Mouse (Mus musculus) E14TG2a.4 (cell line): ENCODE measurements around the gene Exosc7.

Experiments
- H3K27me3 ChIP-seq: 2 replicates; pipeline ENCODE4 v1.6.1; 2014; ENCODE audit warnings: low read length, control low read depth; ENCODE audit not compliant: insufficient read depth
- H3K36me3 ChIP-seq: 2 replicates; pipeline ENCODE4 v1.6.1; 2014; ENCODE audit warnings: low read length, control low read depth; ENCODE audit not compliant: insufficient read depth
- H3K4me1 ChIP-seq: replicated peaks from 2 replicates; pipeline ENCODE4 v1.6.1; 2014; ENCODE audit warnings: low read depth, low read length, control low read depth
- H3K4me3 ChIP-seq: replicated peaks from 2 replicates; pipeline ENCODE4 v1.5.1; 2014; ENCODE audit warnings: mild to moderate bottlenecking, low read length
- H3K9me3 ChIP-seq: 2 replicates; pipeline ENCODE4 v1.6.1; 2014; ENCODE audit warnings: low read length, control low read depth
- CTCF ChIP-seq: conservative IDR thresholded peaks from 2 replicates; pipeline ENCODE4 v1.5.1; 2014; ENCODE audit warnings: low read length
- NANOG ChIP-seq: IDR thresholded peaks from 2 replicates; pipeline ENCODE4 v1.6.1; 2014; ENCODE audit warnings: borderline replicate concordance, low read length, mixed read lengths
- POU5F1 ChIP-seq: IDR thresholded peaks from 2 replicates; pipeline ENCODE4 v1.6.1; 2014; ENCODE audit warnings: low read length, borderline replicate concordance

The Exosc7 gene

DNA sequence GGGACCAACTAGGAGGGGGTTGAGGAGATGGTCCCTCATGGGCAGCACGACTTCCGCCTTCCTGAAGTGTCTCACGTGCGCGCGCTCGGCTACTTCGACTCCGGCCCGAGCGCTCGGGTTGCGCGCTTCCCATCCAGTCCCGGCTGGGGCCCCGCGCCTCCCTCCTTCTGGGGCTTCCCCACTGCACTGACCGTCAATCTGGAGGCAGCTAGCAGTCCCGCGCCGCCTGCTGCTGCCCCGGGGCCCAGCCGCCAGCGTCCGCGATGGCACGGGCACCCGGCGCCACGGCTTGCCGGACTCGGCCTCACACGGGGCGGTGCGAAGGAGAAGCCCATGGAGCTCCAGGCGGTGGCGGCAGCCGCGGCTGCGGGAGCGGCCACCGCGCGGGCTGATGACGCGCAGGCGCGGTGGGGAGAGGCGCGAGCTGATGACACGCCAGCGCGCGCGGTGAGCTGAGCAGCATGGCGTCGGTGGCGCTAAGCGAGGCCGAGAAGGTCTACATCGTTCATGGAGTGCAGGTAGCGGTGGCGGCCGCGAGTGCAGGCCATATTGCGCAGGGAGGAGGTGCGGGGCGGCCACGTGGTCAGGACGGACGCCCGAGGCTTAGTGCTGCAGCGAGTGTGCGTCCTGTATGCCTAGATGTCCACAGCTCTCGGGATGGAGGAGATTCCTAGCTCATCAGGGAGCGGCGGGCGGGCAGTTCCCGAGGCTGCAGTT is at the start of gene Exosc7, which contains the start of gene Zdhhc3:
Exosc7 (plus strand) TSS at position 411 of the 717 bp plus-strand sequence.
Zdhhc3 (minus strand) TSS at position 401 of the 717 bp plus-strand sequence.
- peak within 1 kb of the TSS; percentile 94 for H3K4me3 ChIP-seq
- peaks cover 22% of the 10 kb centered on the region for H3K4me1 ChIP-seq
- H3K9me3 ChIP-seq = no peaks in the 10 kb centered on the region
- no peaks in the 10 kb centered on the region for H3K27me3 ChIP-seq
- TF ChIP-seq CTCF (no peak), POU5F1 (no peak), NANOG (no peak)
- peaks cover 50% of the 10 kb centered on the region for H3K36me3 ChIP-seq

DNA sequence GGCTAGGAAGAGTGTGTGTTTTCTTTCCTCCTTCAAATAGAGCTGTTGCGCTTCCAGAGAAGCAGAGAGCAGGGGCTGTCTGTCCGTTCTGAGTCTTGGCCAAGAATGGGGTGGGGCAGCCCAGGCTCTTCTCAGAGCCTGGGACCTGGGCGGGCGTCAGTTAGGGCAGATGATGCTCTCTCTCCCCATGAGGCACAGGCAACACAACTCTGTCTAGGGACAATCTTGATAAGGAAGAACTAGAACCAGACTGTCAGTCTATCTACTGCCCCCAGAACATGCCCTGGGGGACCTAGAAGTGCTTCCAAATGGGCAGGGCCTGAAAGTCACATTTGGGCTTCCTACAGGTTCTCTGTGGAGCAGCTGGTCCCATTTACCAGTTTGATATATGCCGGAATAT is 33.9 kb upstream of the Exosc7 start:
- Histone ChIP-seq H3K27me3 (no peaks in the 10 kb centered on the region), H3K9me3 (no peaks in the 10 kb centered on the region), H3K4me1 (0 out of 2 replicates have a peak, but pooled peaks cover 4% of the 10 kb centered on the region), H3K36me3 (peaks cover 98% of the 10 kb centered on the region), H3K4me3 (no peak overlapping the region)
- TF ChIP-seq NANOG = no peak
- TF ChIP-seq CTCF = no peak
- TF ChIP-seq POU5F1 = no peak

DNA sequence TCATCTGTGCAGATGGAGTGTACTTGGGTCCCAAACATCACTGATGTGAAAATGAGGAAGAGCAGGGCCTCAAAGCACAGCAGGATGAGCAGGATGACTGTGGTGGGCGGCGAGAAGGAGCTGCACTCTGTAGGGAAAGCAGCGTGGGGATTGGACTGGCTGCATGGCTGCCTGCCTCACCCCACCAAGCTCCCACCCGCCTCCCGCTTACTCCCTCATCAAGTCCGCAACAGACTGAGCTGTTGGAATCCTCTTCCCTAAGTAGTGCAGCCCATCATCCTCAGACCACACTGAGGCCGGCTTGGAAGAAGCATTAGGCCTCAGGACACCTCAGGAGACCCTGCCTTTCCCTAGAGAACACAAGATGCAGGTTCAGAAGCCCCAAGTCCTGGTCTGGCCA is 32.7 kb upstream of the Exosc7 start:
- Histone ChIP-seq H3K4me3 (no peak overlapping the region), H3K9me3 (no peaks in the 10 kb centered on the region), H3K27me3 (no peaks in the 10 kb centered on the region), H3K4me1 (0 out of 2 replicates have a peak, but pooled peaks cover 4% of the 10 kb centered on the region), H3K36me3 (peaks cover 98% of the 10 kb centered on the region)
- no peak for TF ChIP-seq CTCF
- TF ChIP-seq NANOG = no peak
- no peak for TF ChIP-seq POU5F1

DNA sequence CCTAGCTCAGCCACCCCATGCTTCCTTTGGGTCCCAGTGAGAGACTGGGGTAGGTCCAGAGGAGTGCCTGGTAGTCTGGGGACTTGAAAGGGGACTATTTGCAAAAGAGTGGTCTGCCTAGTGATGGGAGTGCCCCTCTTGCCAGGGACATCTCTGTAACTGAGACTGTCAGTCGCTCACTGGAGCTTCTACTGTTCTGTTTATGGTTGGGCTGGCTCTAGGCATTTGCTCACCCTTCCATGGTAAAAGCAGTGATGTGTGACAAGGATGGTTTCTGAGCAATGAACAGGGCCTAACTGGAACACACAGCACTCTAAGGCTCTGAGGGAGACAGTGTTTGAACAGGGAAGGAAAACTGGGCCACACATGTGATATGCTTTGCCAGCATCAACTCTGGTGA is 32.2 kb upstream of the Exosc7 start:
- Histone ChIP-seq H3K36me3 (peaks cover 98% of the 10 kb centered on the region), H3K4me3 (no peak overlapping the region), H3K4me1 (0 out of 2 replicates have a peak, but pooled peaks cover 4% of the 10 kb centered on the region), H3K9me3 (no peaks in the 10 kb centered on the region), H3K27me3 (no peaks in the 10 kb centered on the region)
- TF ChIP-seq CTCF (no peak), POU5F1 (no peak), NANOG (no peak)

- no peak for TF ChIP-seq CTCF
- TF ChIP-seq NANOG = no peak
- TF ChIP-seq POU5F1 = no peak
- Histone ChIP-seq H3K4me3 (no peak overlapping the region), H3K36me3 (peaks cover 99% of the 10 kb centered on the region), H3K27me3 (no peaks in the 10 kb centered on the region), H3K9me3 (no peaks in the 10 kb centered on the region), H3K4me1 (0 out of 2 replicates have a peak, but pooled peaks cover 4% of the 10 kb centered on the region)
These were observed 27.6 kb upstream of the Exosc7 start for GRCm38 (mm10) chr9:123085373-123085772.

DNA sequence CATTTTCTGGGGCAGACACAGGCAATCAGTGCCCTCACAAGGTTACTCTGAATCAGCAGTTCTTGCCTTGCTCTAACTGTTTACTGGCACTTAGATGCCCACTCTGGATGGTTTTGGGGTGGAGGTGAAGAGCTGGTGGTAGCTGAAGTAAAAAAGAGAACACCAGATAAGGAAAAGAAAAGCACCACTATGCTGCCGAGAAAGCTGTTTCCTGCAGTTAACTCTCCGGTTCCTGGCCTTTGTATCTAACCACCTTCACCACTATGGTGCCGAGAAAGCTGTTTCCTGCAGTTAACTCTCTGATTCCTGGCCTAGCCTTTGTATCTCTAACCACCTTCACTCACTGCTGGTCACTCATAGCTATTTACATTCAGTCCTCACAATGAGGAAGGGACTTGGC is 25.5 kb upstream of the Exosc7 start:
- H3K9me3 ChIP-seq = no peaks in the 10 kb centered on the region
- TF ChIP-seq NANOG = no peak
- TF ChIP-seq POU5F1 = no peak
- no peak overlapping the region for H3K4me3 ChIP-seq

DNA sequence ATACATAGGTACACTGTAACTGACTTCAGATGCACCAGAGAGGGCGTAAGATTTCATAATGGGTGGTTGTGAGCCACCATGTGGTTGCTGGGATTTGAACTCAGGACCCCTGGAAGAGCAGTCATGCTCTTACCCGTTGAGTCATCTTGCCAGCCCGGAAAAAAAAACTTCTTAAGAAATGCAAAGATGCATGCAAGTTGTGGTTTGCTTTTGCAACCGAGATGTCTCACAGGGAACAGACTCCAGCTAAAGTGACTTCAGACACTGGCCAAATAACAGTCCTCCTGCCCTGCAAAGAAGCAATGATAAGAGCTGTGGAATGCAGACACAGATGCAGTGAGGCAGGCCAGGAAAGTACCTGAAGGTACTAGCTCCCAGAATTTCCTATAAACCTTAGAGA is 22.2 kb upstream of the Exosc7 start:
- H3K4me1 ChIP-seq = no peaks in the 10 kb centered on the region

More for the DNA sequence above, 25.5 kb upstream of the Exosc7 start:
- Histone ChIP-seq H3K36me3 (peaks cover 99% of the 10 kb centered on the region), H3K4me1 (no peaks in the 10 kb centered on the region), H3K27me3 (no peaks in the 10 kb centered on the region)

DNA sequence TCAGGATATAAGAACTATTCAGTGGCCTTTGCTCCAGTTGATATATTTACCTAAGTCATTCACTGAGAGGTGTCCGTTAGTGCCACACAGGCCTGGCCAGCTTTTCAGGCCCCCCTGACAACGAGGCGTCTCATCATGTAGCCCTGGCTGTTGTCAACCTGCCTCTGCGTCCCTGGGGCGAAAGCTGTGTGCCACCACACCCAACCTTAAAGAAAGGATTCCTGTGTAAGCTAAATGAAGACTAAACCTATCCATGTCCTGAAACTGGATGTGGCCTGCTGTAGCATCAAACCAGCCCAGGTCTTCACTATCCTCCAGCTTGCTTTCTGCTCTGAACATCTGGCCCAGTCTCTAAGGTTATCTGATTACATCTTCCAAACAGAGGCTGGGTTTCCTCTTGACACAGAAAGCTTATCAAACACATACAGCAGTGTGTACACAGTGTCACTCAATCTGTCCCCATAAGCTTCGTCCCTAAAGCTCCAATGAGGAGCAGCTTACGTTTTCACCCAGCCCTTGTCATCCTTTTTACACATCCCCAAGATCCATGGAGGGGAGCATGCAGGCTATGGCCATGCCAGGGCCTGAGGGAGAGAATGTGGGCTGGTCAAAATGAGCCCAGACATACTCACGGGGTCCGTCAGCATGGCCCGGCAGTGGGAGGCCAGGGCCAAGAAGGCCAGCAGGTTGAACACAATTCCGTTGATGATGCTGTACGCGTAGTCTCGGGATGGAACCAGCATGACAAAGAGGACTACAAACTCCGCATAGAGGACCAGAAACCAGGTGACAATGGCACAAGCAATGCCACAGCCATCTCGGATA is 13.2 kb upstream of the Exosc7 start:
- Histone ChIP-seq H3K27me3 (no peaks in the 10 kb centered on the region), H3K4me1 (peaks cover 10% of the 10 kb centered on the region), H3K36me3 (peaks cover 90% of the 10 kb centered on the region), H3K9me3 (peaks cover 6% of the 10 kb centered on the region), H3K4me3 (no peak overlapping the region)
- TF ChIP-seq CTCF = no peak
- TF ChIP-seq POU5F1 = no peak
- TF ChIP-seq NANOG = no peak

More for the DNA sequence above, 22.2 kb upstream of the Exosc7 start:
- Histone ChIP-seq H3K36me3 (peaks cover 92% of the 10 kb centered on the region), H3K27me3 (no peaks in the 10 kb centered on the region), H3K9me3 (no peaks in the 10 kb centered on the region), H3K4me3 (no peak overlapping the region)
- TF ChIP-seq CTCF (no peak), POU5F1 (no peak), NANOG (no peak)
